Mouse (Mus musculus) cerebellum, adult 2 months (tissue): ENCODE results near the gene Edaradd. TPM values are rescaled to one million over a fixed set of nuclear protein-coding genes. Genes with fewer than 3 reads are reported as not detected.
A peak's percentile ranks its signal among the peaks of the same experiment; 100 is the strongest.

Experiments
- DNase-seq, 2 experiments: peaks; one replicate each; pipeline ENCODE4 v3.0.0; 2021
- H3K27ac ChIP-seq: fragments of 200-500 bp; 2 replicates; pipeline ENCODE4 v1.5.1; 2012; ENCODE audit warnings: low read length, control low read depth, inconsistent platforms; ENCODE audit not compliant: insufficient read depth
- H3K27me3 ChIP-seq: fragments of 200-500 bp; 2 replicates; pipeline ENCODE4 v1.6.1; 2012; ENCODE audit warnings: inconsistent platforms, mild to moderate bottlenecking, low read length, moderate library complexity; ENCODE audit not compliant: control insufficient read depth, insufficient read depth
- H3K4me1 ChIP-seq: fragments of 200-500 bp; 2 replicates; pipeline ENCODE4 v1.6.1; 2011; ENCODE audit warnings: low read length; ENCODE audit not compliant: control insufficient read depth, insufficient read depth
- H3K4me3 ChIP-seq: fragments of 200-500 bp; replicated peaks from 2 replicates; pipeline ENCODE3; 2011; ENCODE audit warnings: mild to moderate bottlenecking, low read depth, low read length, control low read depth; ENCODE audit not compliant: insufficient read depth
- CTCF ChIP-seq: fragments of 200-500 bp; IDR thresholded peaks from 2 replicates; pipeline ENCODE4 v1.5.1; 2011; ENCODE audit warnings: low read depth, mild to moderate bottlenecking, control low read depth, low read length, moderate library complexity, borderline replicate concordance; ENCODE audit not compliant: insufficient read depth
- POLR2A ChIP-seq: fragments of 200-500 bp; IDR thresholded peaks from 2 replicates; pipeline ENCODE4 v1.6.1; 2011; ENCODE audit warnings: low read length, control low read depth, borderline replicate concordance; ENCODE audit not compliant: insufficient read depth
- WGBS: fragments of 180-500 bp; shearing (Covaris S2); methylation state at CpG from one replicate; pipeline ENCODE4 v1.1.7; 2018; 5-methylcytosine and 5-hydroxymethylcytosine counted together
- polyA plus RNA-seq: library from polyadenylated mRNA; depleted of rRNA; stranded (reverse); fragments of >200 nt; gene quantifications from 2 replicates; pipeline ENCODE4 v1.2.3, GENCODE M21; 2012; rRNA removed

The Edaradd gene
- polyA plus RNA-seq, 1 experiment = not detected

GRCm38 (mm10) chr13:12442008-12442587 is 78.1 kb downstream of the Edaradd start:
- H3K4me3 ChIP-seq = no peak overlapping the region
- 32% methylated on average over 2 of the region's 2 CpGs for WGBS
- no peaks in the 10 kb centered on the region for H3K4me1 ChIP-seq
- no peak for TF ChIP-seq POLR2A
- TF ChIP-seq CTCF = no peak
- 0 out of 2 replicates have a peak overlapping the region, but pooled peaks have one; percentile 39 for H3K27ac ChIP-seq
- no peaks in the 10 kb centered on the region for H3K27me3 ChIP-seq
- no peak for DNase-seq

- WGBS = 91% methylated on average over 6 of the region's 6 CpGs
- no peaks in the 10 kb centered on the region for H3K27me3 ChIP-seq
- H3K4me3 ChIP-seq = no peak overlapping the region
- H3K27ac ChIP-seq = no peak overlapping the region
- TF ChIP-seq CTCF = no peak
- no peak for TF ChIP-seq POLR2A
- H3K4me1 ChIP-seq = no peaks in the 10 kb centered on the region
- no peak for DNase-seq
These were observed 79.4 kb downstream of the Edaradd start for GRCm38 (mm10) chr13:12440813-12441212.

- Histone ChIP-seq H3K4me1 (no peaks in the 10 kb centered on the region), H3K27me3 (no peaks in the 10 kb centered on the region), H3K4me3 (no peak overlapping the region), H3K27ac (no peak overlapping the region)
- no peak for DNase-seq
- 86% methylated on average over 3 of the region's 3 CpGs for WGBS
- TF ChIP-seq CTCF (no peak), POLR2A (no peak)
These were observed 80.7 kb downstream of the Edaradd start for GRCm38 (mm10) chr13:12439586-12439985.

GRCm38 (mm10) chr13:12433843-12434242 is 86.4 kb downstream of the Edaradd start:
- no peak for DNase-seq
- TF ChIP-seq CTCF (no peak), POLR2A (no peak)
- 77% methylated on average over 5 of the region's 5 CpGs for WGBS

GRCm38 (mm10) chr13:12428556-12428955 is 91.7 kb downstream of the Edaradd start:
- no peak overlapping the region for H3K4me3 ChIP-seq

More at GRCm38 (mm10) chr13:12433843-12434242, 86.4 kb downstream of the Edaradd start:
- Histone ChIP-seq H3K4me3 (no peak overlapping the region), H3K27me3 (no peaks in the 10 kb centered on the region), H3K4me1 (no peaks in the 10 kb centered on the region), H3K27ac (no peak overlapping the region)

More at GRCm38 (mm10) chr13:12428556-12428955, 91.7 kb downstream of the Edaradd start:
- DNase-seq = no peak
- Histone ChIP-seq H3K27me3 (no peaks in the 10 kb centered on the region), H3K27ac (no peak overlapping the region), H3K4me1 (no peaks in the 10 kb centered on the region)
- 93% methylated on average over 13 of the region's 13 CpGs for WGBS
- TF ChIP-seq POLR2A (no peak), CTCF (no peak)

Other genes with a start within 250 kb of the Edaradd start
- gene Actn2, start 179.7 kb downstream of the Edaradd start, polyA plus RNA-seq = 1.8 and 3.9 TPM in 2 replicates
- 19.2 and 19.8 TPM in 2 replicates for gene Heatr1, start 125.4 kb downstream of the Edaradd start, polyA plus RNA-seq
- 60.3 and 60.5 TPM in 2 replicates for gene Lgals8, start 55.5 kb downstream of the Edaradd start, polyA plus RNA-seq
- gene Ero1lb, start 45.4 kb upstream of the Edaradd start, polyA plus RNA-seq = 11.1 and 11.3 TPM in 2 replicates